Mouse (Mus musculus) heart, embryonic 15.5 days (tissue): ENCODE measurements around the gene 1810046K07Rik. TPM values are rescaled to one million over a fixed set of nuclear protein-coding genes. Genes with fewer than 3 reads are reported as not detected.

Experiments
- ATAC-seq: fragments of 200-750 bp; cut with Nextera tagmentation; replicated peaks from 2 replicates; pipeline ENCODE4 v1.8.0; 2017; ENCODE audit warnings: low read depth, moderate TSS enrichment; ENCODE audit not compliant: insufficient number of reproducible peaks, insufficient read depth, low FRiP score
- H3K27ac ChIP-seq: fragments of 300-500 bp; sonication (generic); 2 replicates; pipeline ENCODE4 v1.5.1; 2015; ENCODE audit warnings: mild to moderate bottlenecking, inconsistent platforms
- H3K27me3 ChIP-seq: fragments of 300-500 bp; sonication (generic); 2 replicates; pipeline ENCODE4 v1.6.1; 2015; ENCODE audit warnings: inconsistent platforms
- H3K36me3 ChIP-seq: fragments of 300-500 bp; sonication (generic); 2 replicates; pipeline ENCODE4 v1.6.1; 2015; ENCODE audit warnings: mild to moderate bottlenecking, inconsistent platforms
- H3K4me1 ChIP-seq: fragments of 300-500 bp; sonication (generic); replicated peaks from 2 replicates; pipeline ENCODE4 v1.6.1; 2015; ENCODE audit warnings: inconsistent platforms
- H3K4me2 ChIP-seq: fragments of 300-500 bp; sonication (generic); 2 replicates; pipeline ENCODE4 v1.6.1; 2015; ENCODE audit warnings: inconsistent platforms, mild to moderate bottlenecking, moderate library complexity
- H3K4me3 ChIP-seq: fragments of 300-500 bp; sonication (generic); 2 replicates; pipeline ENCODE4 v1.5.1; 2015; ENCODE audit warnings: mild to moderate bottlenecking, inconsistent platforms
- H3K9ac ChIP-seq: fragments of 300-500 bp; sonication (generic); 2 replicates; pipeline ENCODE4 v1.6.1; 2015; ENCODE audit warnings: mild to moderate bottlenecking, inconsistent platforms
- H3K9me3 ChIP-seq: fragments of 300-500 bp; sonication (generic); replicated peaks from 2 replicates; pipeline ENCODE4 v1.6.1; 2016; ENCODE audit warnings: inconsistent platforms
- WGBS: fragments of 180-500 bp; shearing (Covaris S2); methylation state at CpG from one replicate; pipeline ENCODE4 v1.1.7; 2015; ENCODE audit warnings: mixed read lengths; 5-methylcytosine and 5-hydroxymethylcytosine counted together
- polyA plus RNA-seq: library from polyadenylated mRNA; unstranded; fragments of >200 nt; fragmentation: Nextera tagmentation; extraction: Ambion mirVana; gene quantifications from 2 replicates; pipeline ENCODE4 v1.2.1, GENCODE M21; 2015

The 1810046K07Rik gene
- polyA plus RNA-seq, 1 experiment from 2014 or later = not detected

GRCm38 (mm10) chr9:51268852-51269251 is 59.9 kb downstream of the 1810046K07Rik start:
- Histone ChIP-seq H3K27me3 (no peaks in the 10 kb centered on the region), H3K4me1 (no peaks in the 10 kb centered on the region), H3K4me3 (no peak overlapping the region), H3K4me2 (no peak overlapping the region), H3K36me3 (no peaks in the 10 kb centered on the region), H3K27ac (no peak overlapping the region), H3K9me3 (no peaks in the 10 kb centered on the region), H3K9ac (no peak overlapping the region)
- WGBS = 83% methylated on average over 5 of the region's 5 CpGs
- no peak for ATAC-seq

GRCm38 (mm10) chr9:51258426-51258825 is 70.3 kb downstream of the 1810046K07Rik start:
- Histone ChIP-seq H3K9me3 (no peaks in the 10 kb centered on the region), H3K4me3 (no peak overlapping the region), H3K4me2 (no peak overlapping the region), H3K9ac (no peak overlapping the region), H3K4me1 (no peaks in the 10 kb centered on the region), H3K27me3 (no peaks in the 10 kb centered on the region), H3K27ac (no peak overlapping the region), H3K36me3 (no peaks in the 10 kb centered on the region)
- WGBS = 80% methylated on average over 5 of the region's 5 CpGs
- ATAC-seq = no peak

GRCm38 (mm10) chr9:51256780-51257502 is 71.8 kb downstream of the 1810046K07Rik start:
- Histone ChIP-seq H3K9me3 (no peaks in the 10 kb centered on the region), H3K4me3 (no peak overlapping the region), H3K9ac (no peak overlapping the region), H3K36me3 (no peaks in the 10 kb centered on the region), H3K4me1 (no peaks in the 10 kb centered on the region), H3K27me3 (no peaks in the 10 kb centered on the region), H3K27ac (no peak overlapping the region), H3K4me2 (no peak overlapping the region)
- no peak for ATAC-seq
- 69% methylated on average over 4 of the region's 4 CpGs for WGBS

Other genes with a start within 250 kb of the 1810046K07Rik start
- 0.19 TPM in 1 of 2 replicates, not detected in the other for gene 4833427G06Rik, start 226.8 kb downstream of the 1810046K07Rik start, polyA plus RNA-seq
- 0.03 and 0.24 TPM in 2 replicates for gene Gm32742, start 163.4 kb downstream of the 1810046K07Rik start, polyA plus RNA-seq
- gene Pou2af1, start 115.2 kb downstream of the 1810046K07Rik start, polyA plus RNA-seq = 0.06 and 0.49 TPM in 2 replicates
- gene Colca2, start 50.3 kb downstream of the 1810046K07Rik start, polyA plus RNA-seq = 2.7 and 3.7 TPM in 2 replicates